28 mouse cellular contexts compared by ENCODE assay signal in genomic region chr7:102472675-102473074, GRCm38 (mm10). TPM values are rescaled to one million over a fixed set of nuclear protein-coding genes. Genes with fewer than 3 reads are reported as not detected.
DNase-seq lines count a peak whose midpoint lies in the region; ATAC-seq and TF ChIP-seq lines count a peak whose summit lies in the region.
"Had no signal": no experiment of that assay in that cellular context is flagged by ENCODE, and none has a peak within 500 bp of the region (broad histone marks: within the 10 kb centered on the region; RNA-seq: fewer than 3 reads in every experiment).

No protein-coding gene starts in this region.

- DNase-seq in forebrain, embryonic 11.5 days (ENCODE audit: low spot score): peak; percentile 28
- no peak for DNase-seq in heart, adult 2 months
- no peak for DNase-seq in kidney, postnatal 0 days (ENCODE audit: low spot score)
- no peak for DNase-seq in kidney, postnatal 10 days
- DNase-seq: adrenal gland, adult 8-10 months; adrenal gland, postnatal 14 days; adrenal gland, postnatal 36 days; B cell, adult 2 months; cerebellum, adult 11-12 months; cerebellum, adult 2 months; cerebellum, adult 9-10 months; cerebellum, postnatal 10 days; cerebellum, postnatal 25 days; forebrain, postnatal 0 days had no signal

- no peaks in the 10 kb centered on the region for H3K4me1 ChIP-seq in forebrain, embryonic 11.5 days (replicated peaks; ENCODE audit: control insufficient read depth, insufficient read depth, low read length)
- no peaks in the 10 kb centered on the region for H3K4me1 ChIP-seq in forebrain, embryonic 13.5 days
- H3K4me1 ChIP-seq in heart, embryonic 14.5 days (ENCODE audit: control insufficient read depth in 2 of 2, insufficient read depth in 2 of 2, low read length in 2 of 2): no peaks in the 10 kb centered on the region; a peak in 1 of 4 replicates
- H3K4me1 ChIP-seq in heart, adult 2 months (ENCODE audit: control insufficient read depth, insufficient read depth, low read length): no peaks in the 10 kb centered on the region
- no peaks in the 10 kb centered on the region for H3K4me1 ChIP-seq in kidney, postnatal 0 days (replicated peaks; ENCODE audit: insufficient read depth, low read length)
- H3K4me1 ChIP-seq: embryonic facial prominence, embryonic 10.5 days; embryonic facial prominence, embryonic 12.5 days; forebrain, embryonic 12.5 days; forebrain, embryonic 15.5 days had no signal

- peaks cover 10% of the 10 kb centered on the region for H3K36me3 ChIP-seq in forebrain, embryonic 11.5 days (ENCODE audit: control insufficient read depth, insufficient read depth, low read length)
- H3K36me3 ChIP-seq in forebrain, embryonic 13.5 days (ENCODE audit: poor library complexity, severe bottlenecking): peaks cover 28% of the 10 kb centered on the region
- peaks cover 23% of the 10 kb centered on the region for H3K36me3 ChIP-seq in heart, embryonic 14.5 days (ENCODE audit: control insufficient read depth, insufficient read depth, low read length)
- no peaks in the 10 kb centered on the region; the same call in 1 of the 2 replicates for H3K36me3 ChIP-seq in heart, adult 2 months (ENCODE audit: control insufficient read depth, insufficient read depth, low read length)
- H3K36me3 ChIP-seq in kidney, postnatal 0 days (ENCODE audit: insufficient read depth, low read length): peaks cover 11% of the 10 kb centered on the region

- 76% methylated on average over 5 of the region's 5 CpGs for WGBS in forebrain, embryonic 11.5 days
- WGBS in forebrain, embryonic 13.5 days: 74% methylated on average over 5 of the region's 5 CpGs
- WGBS in heart, embryonic 14.5 days: 24% methylated on average over 5 of the region's 5 CpGs
- 38% methylated on average over 5 of the region's 5 CpGs for WGBS in heart, adult 2 months
- WGBS in kidney, postnatal 0 days: 32% methylated on average over 5 of the region's 5 CpGs

- ATAC-seq in forebrain, embryonic 11.5 days (replicated peaks; ENCODE audit: low FRiP score): no peak
- no peak for ATAC-seq in forebrain, embryonic 13.5 days
- 0 out of 2 replicates have a peak, but pooled peaks have one; percentile 31 for ATAC-seq in heart, embryonic 14.5 days (ENCODE audit: insufficient number of reproducible peaks, insufficient read depth, low FRiP score, low read depth)
- ATAC-seq in kidney, postnatal 0 days (replicated peaks; ENCODE audit: low FRiP score, low read depth): peak; percentile 49; the same call in 1 of the 2 replicates
- ATAC-seq: activated CD4-positive, CD25-positive, alpha-beta regulatory T cell, adult 4 months; CD4-positive, CD25-positive, alpha-beta regulatory T cell, adult 4 months; forebrain, embryonic 15.5 days; forebrain, postnatal 0 days; Patski had no signal

- H3K27ac ChIP-seq in forebrain, embryonic 11.5 days (ENCODE audit: low read depth, low read length): no peak overlapping the region
- no peak overlapping the region for H3K27ac ChIP-seq in forebrain, embryonic 13.5 days
- no peak overlapping the region for H3K27ac ChIP-seq in heart, embryonic 14.5 days (replicated peaks in 1 of 2; ENCODE audit: control insufficient read depth in 1 of 2, insufficient read depth in 1 of 2, low read depth in 2 of 2, low read length in 2 of 2)
- H3K27ac ChIP-seq in heart, adult 2 months: no peak overlapping the region
- no peak overlapping the region for H3K27ac ChIP-seq in kidney, postnatal 0 days
- H3K27ac ChIP-seq: embryonic facial prominence, embryonic 10.5 days; embryonic facial prominence, embryonic 12.5 days; forebrain, embryonic 12.5 days; forebrain, embryonic 15.5 days had no signal

- no peak for TF ChIP-seq EP300 in heart, adult 2 months (IDR thresholded peaks at IDR 0.05; ENCODE audit: insufficient read depth, low read depth, low read length)

- no peak for TF ChIP-seq CTCF in heart, adult 2 months (IDR thresholded peaks at IDR 0.05)
- no peak for TF ChIP-seq CTCF in kidney, postnatal 0 days (IDR thresholded peaks at IDR 0.05; ENCODE audit: low read depth)

- H3K9me3 ChIP-seq in forebrain, embryonic 11.5 days (ENCODE audit: control insufficient read depth, low read length): no peaks in the 10 kb centered on the region
- H3K9me3 ChIP-seq in forebrain, embryonic 13.5 days (replicated peaks): no peaks in the 10 kb centered on the region
- H3K9me3 ChIP-seq in heart, embryonic 14.5 days (ENCODE audit: control insufficient read depth, low read length): no peaks in the 10 kb centered on the region
- H3K9me3 ChIP-seq in kidney, postnatal 0 days (replicated peaks; ENCODE audit: low read length): no peaks in the 10 kb centered on the region
- H3K9me3 ChIP-seq: embryonic facial prominence, embryonic 10.5 days; embryonic facial prominence, embryonic 12.5 days; forebrain, embryonic 12.5 days; forebrain, embryonic 15.5 days; G1E had no signal

- H3K4me3 ChIP-seq in forebrain, embryonic 11.5 days (ENCODE audit: low read depth, low read length): no peak overlapping the region
- no peak overlapping the region for H3K4me3 ChIP-seq in forebrain, embryonic 13.5 days
- no peak overlapping the region for H3K4me3 ChIP-seq in heart, embryonic 14.5 days (ENCODE audit: control insufficient read depth in 1 of 2, insufficient read depth in 1 of 2, low read depth in 1 of 2, low read length in 2 of 2)
- H3K4me3 ChIP-seq in heart, adult 2 months: no peak overlapping the region
- no peak overlapping the region for H3K4me3 ChIP-seq in kidney, postnatal 0 days (replicated peaks; ENCODE audit: low read depth, low read length)
- H3K4me3 ChIP-seq: embryonic facial prominence, embryonic 10.5 days; embryonic facial prominence, embryonic 12.5 days; forebrain, embryonic 12.5 days; forebrain, embryonic 15.5 days had no signal

- H3K27me3 ChIP-seq in forebrain, embryonic 11.5 days (ENCODE audit: control insufficient read depth, insufficient read depth, low read length): no peaks in the 10 kb centered on the region
- no peaks in the 10 kb centered on the region for H3K27me3 ChIP-seq in forebrain, embryonic 13.5 days
- H3K27me3 ChIP-seq in heart, embryonic 14.5 days (ENCODE audit: control insufficient read depth, insufficient read depth, low read length): no peaks in the 10 kb centered on the region
- H3K27me3 ChIP-seq in heart, adult 2 months (ENCODE audit: control insufficient read depth, insufficient read depth, low read length): no peaks in the 10 kb centered on the region
- H3K27me3 ChIP-seq in kidney, postnatal 0 days (ENCODE audit: insufficient read depth, low read length): no peaks in the 10 kb centered on the region
- H3K27me3 ChIP-seq: CH12.LX; embryonic facial prominence, embryonic 12.5 days; forebrain, embryonic 12.5 days; forebrain, embryonic 15.5 days; Patski had no signal

- H3K9ac ChIP-seq in forebrain, embryonic 11.5 days (ENCODE audit: low read length): no peak overlapping the region
- H3K9ac ChIP-seq in forebrain, embryonic 13.5 days: no peak overlapping the region
- no peak overlapping the region for H3K9ac ChIP-seq in heart, embryonic 14.5 days (ENCODE audit: low read length)
- H3K9ac ChIP-seq in heart, adult 2 months (ENCODE audit: low read depth, low read length): no peak overlapping the region
- no peak overlapping the region for H3K9ac ChIP-seq in kidney, postnatal 0 days (ENCODE audit: low read depth, low read length)
- H3K9ac ChIP-seq: embryonic facial prominence, embryonic 12.5 days; forebrain, embryonic 12.5 days; forebrain, embryonic 15.5 days; forebrain, postnatal 0 days had no signal

- no peak overlapping the region for H3K4me2 ChIP-seq in forebrain, embryonic 11.5 days (ENCODE audit: low read depth, low read length, severe bottlenecking)
- H3K4me2 ChIP-seq in forebrain, embryonic 13.5 days: no peak overlapping the region
- no peak overlapping the region for H3K4me2 ChIP-seq in heart, embryonic 14.5 days (ENCODE audit: low read length)
- H3K4me2 ChIP-seq in kidney, postnatal 0 days (ENCODE audit: low read length): no peak overlapping the region
- H3K4me2 ChIP-seq: embryonic facial prominence, embryonic 12.5 days; forebrain, embryonic 12.5 days; forebrain, embryonic 15.5 days had no signal

- TF ChIP-seq POLR2A in heart, adult 2 months (IDR thresholded peaks at IDR 0.05; ENCODE audit: insufficient read depth, low read depth, low read length): no peak

- intact Hi-C loops in heart, adult 2 months (cut with DNase I): no loop called here

- H3K79me2 ChIP-seq in heart, adult 2 months (replicated peaks; ENCODE audit: control insufficient read depth, insufficient read depth, low read length): no peaks in the 10 kb centered on the region

RNA-seq across cellular contexts. Expression of gene Olfr543, which starts 8.8 kb away (rescaled TPM):
- polyA plus RNA-seq in forebrain, embryonic 11.5 days (2014; fragmentation: Nextera tagmentation; extraction: Ambion mirVana): 1.0 and 1.5 TPM in 2 replicates
- 0.82 and 0.89 TPM in 2 replicates for polyA plus RNA-seq in forebrain, embryonic 13.5 days (2015; fragmentation: Nextera tagmentation; extraction: Ambion mirVana)
- 0.27 and 0.41 TPM in 2 replicates for polyA plus RNA-seq in heart, embryonic 14.5 days (2014; fragmentation: Nextera tagmentation; extraction: Ambion mirVana)
- not detected for total RNA-seq in heart, adult 2 months (2021)
- polyA plus RNA-seq in heart, adult 2 months (2012; rRNA removed): not detected in 2 replicates
- polyA plus RNA-seq in kidney, postnatal 0 days (2015; fragmentation: Nextera tagmentation; extraction: Ambion mirVana): not detected in 2 replicates
- total RNA-seq: adrenal gland, adult 18-20 months; adrenal gland, adult 8-10 months; adrenal gland, postnatal 14 days; adrenal gland, postnatal 36 days; CH12.LX; forebrain, postnatal 0 days had no signal
- polyA plus RNA-seq: cerebellum, adult 2 months; cortical plate, adult 2 months; G1E; Patski had no signal

RNA-seq across cellular contexts. Expression of gene Olfr544, which starts 15.4 kb away (rescaled TPM):
- polyA plus RNA-seq in forebrain, embryonic 11.5 days (2014; fragmentation: Nextera tagmentation; extraction: Ambion mirVana): 0.11 and 0.40 TPM in 2 replicates
- polyA plus RNA-seq in forebrain, embryonic 13.5 days (2015; fragmentation: Nextera tagmentation; extraction: Ambion mirVana): 0.16 and 0.30 TPM in 2 replicates
- polyA plus RNA-seq in heart, embryonic 14.5 days (2014; fragmentation: Nextera tagmentation; extraction: Ambion mirVana): 0.12 and 0.13 TPM in 2 replicates
- not detected for total RNA-seq in heart, adult 2 months (2021)
- not detected in 2 replicates for polyA plus RNA-seq in heart, adult 2 months (2012; rRNA removed)
- 0.05 and 0.06 TPM in 2 replicates for polyA plus RNA-seq in kidney, postnatal 0 days (2015; fragmentation: Nextera tagmentation; extraction: Ambion mirVana)
- total RNA-seq: adrenal gland, adult 18-20 months; adrenal gland, adult 8-10 months; adrenal gland, postnatal 14 days; adrenal gland, postnatal 36 days; CH12.LX; forebrain, postnatal 0 days; G1E had no signal
- polyA plus RNA-seq: CD4-positive, CD25-positive, alpha-beta regulatory T cell, adult 4 months; cerebellum, adult 2 months; cortical plate, adult 2 months; G1E; Patski had no signal

RNA-seq across cellular contexts. Expression of gene Olfr545, which starts 26.7 kb away (rescaled TPM):
- 0.09 and 0.12 TPM in 2 replicates for polyA plus RNA-seq in forebrain, embryonic 11.5 days (2014; fragmentation: Nextera tagmentation; extraction: Ambion mirVana)
- polyA plus RNA-seq in forebrain, embryonic 13.5 days (2015; fragmentation: Nextera tagmentation; extraction: Ambion mirVana): 0.21 and 0.30 TPM in 2 replicates
- polyA plus RNA-seq in heart, embryonic 14.5 days (2014; fragmentation: Nextera tagmentation; extraction: Ambion mirVana): not detected in 2 replicates
- not detected for total RNA-seq in heart, adult 2 months (2021)
- polyA plus RNA-seq in heart, adult 2 months (2012; rRNA removed): not detected in 2 replicates
- not detected in 2 replicates for polyA plus RNA-seq in kidney, postnatal 0 days (2015; fragmentation: Nextera tagmentation; extraction: Ambion mirVana)
- total RNA-seq: adrenal gland, adult 18-20 months; adrenal gland, adult 8-10 months; adrenal gland, postnatal 14 days; adrenal gland, postnatal 36 days; CH12.LX had no signal
- polyA plus RNA-seq: activated CD4-positive, CD25-positive, alpha-beta regulatory T cell, adult 4 months; CD4-positive, CD25-positive, alpha-beta regulatory T cell, adult 4 months; cerebellum, adult 2 months; cortical plate, adult 2 months; embryonic facial prominence, embryonic 14.5 days; forebrain, embryonic 12.5 days; G1E; Patski had no signal

RNA-seq across cellular contexts. Expression of gene Rrm1, which starts 31.2 kb away (rescaled TPM):
- polyA plus RNA-seq in forebrain, embryonic 11.5 days (2014; fragmentation: Nextera tagmentation; extraction: Ambion mirVana): 274 and 290 TPM in 2 replicates
- polyA plus RNA-seq in forebrain, embryonic 13.5 days (2015; fragmentation: Nextera tagmentation; extraction: Ambion mirVana): 151 and 171 TPM in 2 replicates
- polyA plus RNA-seq in heart, embryonic 14.5 days (2014; fragmentation: Nextera tagmentation; extraction: Ambion mirVana): 119 TPM in 2 replicates
- total RNA-seq in heart, adult 2 months (2021): 1 to 10 TPM; 9.6 to 9.9 TPM
- polyA plus RNA-seq in heart, adult 2 months (2012; rRNA removed): 4.4 and 8.1 TPM in 2 replicates
- polyA plus RNA-seq in kidney, postnatal 0 days (2015; fragmentation: Nextera tagmentation; extraction: Ambion mirVana): 52.0 and 70.6 TPM in 2 replicates

Comparison
In these comparisons a context has a peak if more than half of its experiments do, and no peak if none do; other contexts are left out.
1. ATAC-seq: peak in heart, embryonic 14.5 days (single experiment) and kidney, postnatal 0 days (single experiment); none in forebrain, embryonic 11.5 days (single experiment) and forebrain, embryonic 13.5 days (single experiment).